Mouse (Mus musculus) kidney, postnatal 0 days (tissue): ENCODE measurements around the gene Cables2. TPM values are rescaled to one million over a fixed set of nuclear protein-coding genes. Genes with fewer than 3 reads are reported as not detected.

ENCODE experiments used
- ATAC-seq: fragments of 200-750 bp; cut with Nextera tagmentation; replicated peaks from 2 replicates; pipeline ENCODE4 v1.8.0; 2017; ENCODE audit warnings: low read depth, moderate number of reproducible peaks, moderate TSS enrichment, moderate library complexity; ENCODE audit not compliant: low FRiP score
- DNase-seq: peaks from one replicate; pipeline ENCODE4 v3.0.0-alpha.2; 2016; ENCODE audit warnings: low spot score
- H3K27ac ChIP-seq: fragments of 300-500 bp; sonication (generic); 2 replicates; pipeline ENCODE4 v1.5.1; 2014; ENCODE audit warnings: mild to moderate bottlenecking
- H3K27me3 ChIP-seq: fragments of 300-500 bp; sonication (generic); 2 replicates; pipeline ENCODE4 v1.6.1; 2014; ENCODE audit warnings: low read length, mixed read lengths; ENCODE audit not compliant: insufficient read depth
- H3K36me3 ChIP-seq: fragments of 300-500 bp; sonication (generic); 2 replicates; pipeline ENCODE4 v1.6.1; 2014; ENCODE audit warnings: low read length, mixed read lengths; ENCODE audit not compliant: insufficient read depth
- H3K4me1 ChIP-seq: fragments of 300-500 bp; sonication (generic); replicated peaks from 2 replicates; pipeline ENCODE4 v1.6.1; 2014; ENCODE audit warnings: antibody characterized with exemption, low read length, mixed read lengths; ENCODE audit not compliant: insufficient read depth
- H3K4me2 ChIP-seq: fragments of 300-500 bp; sonication (generic); 2 replicates; pipeline ENCODE4 v1.6.1; 2014; ENCODE audit warnings: mild to moderate bottlenecking, low read length, moderate library complexity, mixed read lengths
- H3K4me3 ChIP-seq: fragments of 300-500 bp; sonication (generic); replicated peaks from 2 replicates; pipeline ENCODE4 v1.5.1; 2014; ENCODE audit warnings: low read depth, low read length
- H3K9ac ChIP-seq: fragments of 300-500 bp; sonication (generic); 2 replicates; pipeline ENCODE4 v1.6.1; 2014; ENCODE audit warnings: low read depth, low read length
- H3K9me3 ChIP-seq: fragments of 300-500 bp; sonication (generic); replicated peaks from 2 replicates; pipeline ENCODE4 v1.6.1; 2016; ENCODE audit warnings: low read length, inconsistent platforms, mixed read lengths
- CTCF ChIP-seq: IDR thresholded peaks from 2 replicates; pipeline ENCODE4 v1.5.1; 2016; ENCODE audit warnings: antibody characterized with exemption, low read depth, mild to moderate bottlenecking, moderate library complexity
- WGBS: fragments of 180-500 bp; shearing (Covaris S2); extraction: QIAGEN DNeasy Blood & Tissue Kit; methylation state at CpG from one replicate; pipeline ENCODE4 v1.1.7; 2014; 5-methylcytosine and 5-hydroxymethylcytosine counted together
- polyA plus RNA-seq: library from polyadenylated mRNA; unstranded; fragments of >200 nt; fragmentation: Nextera tagmentation; extraction: Ambion mirVana; gene quantifications from 2 replicates; pipeline ENCODE4 v1.2.1, GENCODE M21; 2015

Cables2 gene
- polyA plus RNA-seq, 1 experiment from 2014 or later, result 13.1 TPM

DNA sequence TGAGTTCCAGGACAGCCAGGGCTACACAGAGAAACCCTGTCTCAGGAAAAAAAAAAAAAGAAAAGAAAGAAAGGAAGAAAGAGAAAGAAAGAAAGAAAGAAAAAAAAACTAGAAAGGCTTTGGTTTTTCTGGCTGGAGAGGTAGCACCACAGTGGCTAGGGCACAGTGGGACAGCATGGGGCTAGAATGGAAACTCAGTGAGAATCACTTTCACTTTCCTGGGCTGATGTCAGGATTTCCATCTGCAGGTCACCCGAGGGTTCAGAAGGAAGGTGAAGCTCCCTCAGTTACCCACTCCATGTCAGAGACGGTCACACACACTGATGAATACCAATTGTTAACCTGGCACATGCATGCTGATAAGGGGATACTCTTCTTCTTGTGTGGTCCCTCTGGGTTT lies 34.4 kb upstream of the Cables2 start:
- DNase-seq (no peak), ATAC-seq (no peak)
- no peak overlapping the region for H3K4me3 ChIP-seq
- no peak for TF ChIP-seq CTCF
- H3K36me3 ChIP-seq, result no peaks in the 10 kb centered on the region
- H3K4me2 ChIP-seq, result no peak overlapping the region
- H3K9ac ChIP-seq, result no peak overlapping the region
- no peak overlapping the region for H3K27ac ChIP-seq
- no peaks in the 10 kb centered on the region for H3K27me3 ChIP-seq
- WGBS, result 47% methylated on average over 2 of the region's 2 CpGs
- H3K9me3 ChIP-seq, result no peaks in the 10 kb centered on the region
- no peaks in the 10 kb centered on the region for H3K4me1 ChIP-seq

DNA sequence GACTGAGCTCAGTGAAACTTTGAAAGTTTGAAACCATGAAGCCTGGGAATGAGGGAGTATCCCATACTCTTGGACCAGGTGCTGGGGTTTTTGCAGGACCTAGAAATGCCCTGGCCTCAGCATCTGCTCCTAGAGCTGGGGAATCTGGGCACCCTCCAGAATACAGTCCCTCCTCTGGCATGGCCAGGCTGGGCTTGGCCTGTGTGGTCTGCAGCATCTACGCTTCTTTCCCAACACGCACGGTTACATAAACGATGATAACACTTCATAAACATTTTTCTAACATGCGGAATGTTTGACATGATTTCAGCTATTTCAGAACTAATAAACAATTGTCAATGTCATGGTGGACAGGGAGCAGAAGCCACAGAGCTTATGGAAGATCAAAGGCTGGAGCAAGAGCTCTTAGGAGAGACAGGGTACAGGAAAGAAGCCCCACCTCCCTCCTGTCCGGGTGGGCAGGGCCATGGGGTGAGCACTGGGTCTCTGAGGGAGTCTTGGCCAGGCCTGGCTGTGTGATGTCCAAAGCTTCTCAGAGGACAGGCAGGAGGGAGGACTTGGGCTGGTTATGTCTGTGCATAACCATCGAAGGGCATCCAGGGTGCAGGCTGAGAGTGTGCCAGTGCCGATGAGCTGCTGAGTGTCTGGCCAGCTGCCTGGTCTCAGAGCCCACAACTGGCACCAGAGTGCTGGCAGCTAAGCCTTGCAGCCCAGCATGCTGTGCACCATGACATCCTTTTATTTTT lies 33.3 kb upstream of the Cables2 start:
- Histone ChIP-seq H3K36me3 (no peaks in the 10 kb centered on the region), H3K27ac (no peak overlapping the region), H3K9me3 (no peaks in the 10 kb centered on the region), H3K4me2 (no peak overlapping the region), H3K4me3 (no peak overlapping the region), H3K9ac (no peak overlapping the region), H3K27me3 (no peaks in the 10 kb centered on the region), H3K4me1 (no peaks in the 10 kb centered on the region)
- DNase-seq, result no peak
- no peak for TF ChIP-seq CTCF
- no peak for ATAC-seq
- 76% methylated on average over 8 of the region's 8 CpGs for WGBS

DNA sequence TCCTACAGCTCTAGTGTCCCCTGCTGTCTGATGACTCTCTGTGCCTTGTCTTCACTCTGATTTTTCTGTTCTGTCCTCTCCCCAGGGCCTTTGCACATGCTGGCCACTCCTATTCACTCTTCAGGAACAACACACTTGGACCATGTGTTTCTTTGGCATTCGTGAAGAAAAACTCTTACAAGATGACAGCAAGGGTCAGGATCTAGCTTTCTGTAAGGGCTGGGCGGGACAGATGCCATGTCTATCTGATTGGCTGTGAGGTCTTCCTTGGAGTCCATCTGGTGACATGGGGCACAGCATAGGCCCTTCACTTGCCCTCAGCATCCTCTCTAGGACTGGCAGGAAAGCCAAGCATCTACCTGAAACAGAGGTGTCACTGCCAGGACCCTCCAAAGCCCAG lies 32.7 kb upstream of the Cables2 start:
- no peak for ATAC-seq

DNA sequence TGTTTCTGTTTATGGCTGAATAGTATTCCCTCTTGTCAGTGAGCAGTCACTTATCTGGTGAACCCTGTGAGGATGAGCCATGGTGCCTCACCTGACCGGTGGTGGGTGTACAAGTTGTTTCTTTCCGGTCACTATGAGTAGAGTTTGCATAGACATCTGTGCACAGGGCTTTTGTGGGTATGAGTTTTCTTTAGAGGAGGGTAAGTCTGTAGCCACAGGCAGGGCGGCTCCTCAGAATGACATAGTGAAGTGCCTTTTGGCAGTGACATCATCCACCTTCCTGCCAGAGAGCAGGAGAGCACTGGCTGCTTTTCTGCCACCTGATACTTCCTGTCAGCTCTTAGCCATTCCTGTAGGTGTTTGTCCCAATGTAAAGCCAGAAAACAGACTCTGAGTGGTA lies 32.2 kb upstream of the Cables2 start:
- DNase-seq, result no peak
- Histone ChIP-seq H3K9me3 (no peaks in the 10 kb centered on the region), H3K27ac (no peak overlapping the region), H3K9ac (no peak overlapping the region), H3K27me3 (no peaks in the 10 kb centered on the region), H3K36me3 (no peaks in the 10 kb centered on the region), H3K4me2 (no peak overlapping the region), H3K4me1 (no peaks in the 10 kb centered on the region), H3K4me3 (no peak overlapping the region)
- no peak for TF ChIP-seq CTCF
- ATAC-seq, result no peak
- WGBS, result 84% methylated on average over 3 of the region's 3 CpGs

More for the DNA sequence above, 32.7 kb upstream of the Cables2 start:
- Histone ChIP-seq H3K4me2 (no peak overlapping the region), H3K4me1 (no peaks in the 10 kb centered on the region), H3K36me3 (no peaks in the 10 kb centered on the region), H3K9ac (no peak overlapping the region), H3K27ac (no peak overlapping the region), H3K9me3 (no peaks in the 10 kb centered on the region), H3K4me3 (no peak overlapping the region), H3K27me3 (no peaks in the 10 kb centered on the region)
- 82% methylated on average over 2 of the region's 2 CpGs for WGBS
- no peak for TF ChIP-seq CTCF
- DNase-seq, result no peak

DNA sequence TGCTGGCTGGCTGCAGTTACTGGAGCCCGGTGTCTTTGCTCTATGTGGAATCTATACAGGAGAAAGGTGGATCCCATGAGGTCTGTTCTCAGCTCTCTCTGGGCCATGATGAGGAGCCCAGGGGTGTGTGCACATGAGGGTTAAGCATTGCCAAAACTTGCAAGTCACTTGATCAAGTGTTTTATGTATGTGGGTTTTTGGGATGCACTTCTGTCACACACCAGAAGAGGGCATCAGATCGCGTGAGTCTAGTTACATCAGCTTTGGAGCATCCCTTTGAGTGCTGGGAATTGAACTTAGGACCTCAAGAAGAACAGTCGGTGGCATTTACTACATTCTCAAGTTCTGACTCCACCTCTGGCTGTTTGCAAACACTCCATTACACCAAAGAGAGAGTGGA lies 31.3 kb upstream of the Cables2 start:
- no peaks in the 10 kb centered on the region for H3K36me3 ChIP-seq
- DNase-seq (no peak), ATAC-seq (no peak)
- no peak overlapping the region for H3K4me3 ChIP-seq
- H3K27me3 ChIP-seq, result no peaks in the 10 kb centered on the region
- WGBS, result 68% methylated on average over 4 of the region's 4 CpGs
- no peaks in the 10 kb centered on the region for H3K9me3 ChIP-seq
- H3K27ac ChIP-seq, result no peak overlapping the region
- H3K9ac ChIP-seq, result no peak overlapping the region
- H3K4me2 ChIP-seq, result no peak overlapping the region
- TF ChIP-seq CTCF, result peak; percentile 25; the same call in 1 of the 2 replicates
- no peaks in the 10 kb centered on the region for H3K4me1 ChIP-seq

DNA sequence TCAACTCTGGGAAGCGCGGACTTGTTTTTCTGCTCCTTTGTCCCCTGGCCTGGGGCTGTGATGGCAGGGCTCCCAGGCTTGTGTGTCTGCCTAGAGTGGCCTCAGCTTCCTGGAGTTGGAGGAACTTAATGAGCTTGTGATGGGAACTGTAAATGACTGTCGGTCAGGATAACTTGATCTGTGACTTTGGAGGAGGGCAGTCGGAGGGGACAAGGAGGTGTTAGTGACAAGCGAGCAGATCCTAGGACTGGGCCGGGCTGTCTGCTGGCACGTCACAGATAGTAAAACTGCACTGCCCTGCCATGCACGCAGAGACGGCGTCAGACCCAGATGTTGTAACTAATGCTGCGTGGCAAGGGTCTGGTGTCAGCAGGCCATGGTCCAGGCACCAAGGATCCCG lies 30.2 kb upstream of the Cables2 start:
- no peak for TF ChIP-seq CTCF
- Histone ChIP-seq H3K4me3 (no peak overlapping the region), H3K4me2 (no peak overlapping the region), H3K27ac (no peak overlapping the region), H3K27me3 (no peaks in the 10 kb centered on the region), H3K9me3 (no peaks in the 10 kb centered on the region), H3K4me1 (no peaks in the 10 kb centered on the region), H3K36me3 (no peaks in the 10 kb centered on the region), H3K9ac (no peak overlapping the region)
- WGBS, result 40% methylated on average over 12 of the region's 12 CpGs
- peak; percentile 18 for DNase-seq
- ATAC-seq, result no peak

DNA sequence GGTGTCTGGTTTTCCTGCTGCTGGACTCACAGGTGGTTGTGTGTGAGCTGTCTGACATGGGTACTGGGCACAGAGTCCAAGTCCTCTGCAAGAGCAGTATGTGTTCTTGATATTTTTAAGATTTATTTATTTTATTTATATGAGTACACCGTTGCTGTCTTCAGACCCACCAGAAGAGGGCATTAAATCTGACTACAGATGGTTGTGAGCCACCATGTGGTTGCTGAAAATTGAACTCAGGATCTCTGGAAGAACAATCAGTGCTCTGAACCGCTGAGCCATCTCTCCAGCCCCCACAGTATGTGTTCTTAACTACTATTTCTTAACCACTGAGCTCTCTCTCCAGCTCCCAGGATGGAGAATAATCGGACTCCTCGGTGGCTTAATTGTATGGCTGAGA lies 28.9 kb upstream of the Cables2 start:
- H3K27ac ChIP-seq, result no peak overlapping the region
- peak; percentile 19; the same call in 1 of the 2 replicates for TF ChIP-seq CTCF
- no peaks in the 10 kb centered on the region for H3K36me3 ChIP-seq
- H3K4me3 ChIP-seq, result no peak overlapping the region
- no peak for DNase-seq
- no peak for ATAC-seq
- no peaks in the 10 kb centered on the region for H3K9me3 ChIP-seq
- H3K4me2 ChIP-seq, result no peak overlapping the region
- no peaks in the 10 kb centered on the region for H3K4me1 ChIP-seq
- no peak overlapping the region for H3K9ac ChIP-seq
- WGBS, result 85% methylated on average over 4 of the region's 4 CpGs
- H3K27me3 ChIP-seq, result no peaks in the 10 kb centered on the region
